Mouse (Mus musculus) testis, adult 2 months (tissue): ENCODE measurements around the gene Rbm5.

Source experiments
- CTCF ChIP-seq: fragments of 200-500 bp; IDR thresholded peaks from 2 replicates; pipeline ENCODE4 v1.5.1; 2012; ENCODE audit warnings: low read depth, mild to moderate bottlenecking, inconsistent platforms, low read length, moderate library complexity; ENCODE audit not compliant: control insufficient read depth, insufficient read depth, insufficient replicate concordance
- POLR2A ChIP-seq: fragments of 200-500 bp; IDR thresholded peaks from 2 replicates; pipeline ENCODE4 v1.6.1; 2012; ENCODE audit warnings: low read depth, mild to moderate bottlenecking, inconsistent platforms, low read length, moderate library complexity; ENCODE audit not compliant: control insufficient read depth

GRCm38 (mm10) chr9:107734567-107734971, 36.2 kb downstream of the Rbm5 start:
- no peak for TF ChIP-seq CTCF
- TF ChIP-seq POLR2A, result no peak
